Mouse (Mus musculus): ENCODE measurements around the gene Pask.
A peak's percentile ranks its signal among the peaks of the same experiment; 100 is the strongest.
"Not testable (repeated sequence)": the region's sequence is repeated elsewhere in the genome, so short reads cannot be mapped to it uniquely, and the experiment has no call there.

Pask gene

GRCm38 (mm10) chr1:93342648-93343503 lies at the start of gene Pask, which contains the start of gene Ppp1r7:
TSS of gene Pask (minus strand) at chr1:93343482.
TSS of gene Ppp1r7 (plus strand) at chr1:93342854.
- peak; percentile 90 for DNase-seq

GRCm38 (mm10) chr1:93388906-93389305 lies 45.6 kb upstream of the Pask start:
- no peak for DNase-seq

- DNase-seq = no peak
These were observed 43.9 kb upstream of the Pask start for GRCm38 (mm10) chr1:93387198-93387597.

- no peak for DNase-seq
These were observed 35.8 kb upstream of the Pask start for GRCm38 (mm10) chr1:93379117-93379516.

GRCm38 (mm10) chr1:93377307-93377706 lies 34.0 kb upstream of the Pask start:
- no peak for DNase-seq

- DNase-seq = no peak
These were observed 30.4 kb upstream of the Pask start, which contains the start of gene Ano7 for GRCm38 (mm10) chr1:93373665-93374064. TSS of gene Ano7 (plus strand) at chr1:93373930.

GRCm38 (mm10) chr1:93365641-93366040 lies 22.4 kb upstream of the Pask start:
- no peak for DNase-seq

GRCm38 (mm10) chr1:93362661-93363060 lies 19.4 kb upstream of the Pask start:
- DNase-seq = no peak

GRCm38 (mm10) chr1:93352724-93353123 lies 9.4 kb upstream of the Pask start:
- peak; percentile 42 for DNase-seq

GRCm38 (mm10) chr1:93349701-93350100 lies 6.4 kb upstream of the Pask start:
- no peak for DNase-seq

GRCm38 (mm10) chr1:93347176-93347575 lies 3.9 kb upstream of the Pask start:
- no peak for DNase-seq

GRCm38 (mm10) chr1:93343504-93344047 lies 294 bp upstream of the Pask start:
- DNase-seq = peak; percentile 91

- no peak for DNase-seq
These were observed 8.7 kb downstream of the Pask start for GRCm38 (mm10) chr1:93334621-93335020.

GRCm38 (mm10) chr1:93326446-93326845 lies 16.8 kb downstream of the Pask start:
- no peak for DNase-seq

- DNase-seq = no peak
These were observed 19.3 kb downstream of the Pask start for GRCm38 (mm10) chr1:93323973-93324372.

GRCm38 (mm10) chr1:93305581-93306337 lies 37.5 kb downstream of the Pask start, which contains the start of gene Mterf4:
TSS of gene Mterf4 (minus strand) at chr1:93305915.
- peak; percentile 82 for DNase-seq

- DNase-seq = no peak
These were observed 42.7 kb downstream of the Pask start for GRCm38 (mm10) chr1:93300578-93300977.

- DNase-seq = no peak
These were observed 43.5 kb downstream of the Pask start for GRCm38 (mm10) chr1:93299791-93300190.

- not testable (repeated sequence) for DNase-seq
These were observed 48.8 kb downstream of the Pask start for GRCm38 (mm10) chr1:93294491-93294890.

- no peak for DNase-seq
These were observed 51.3 kb downstream of the Pask start for GRCm38 (mm10) chr1:93292006-93292405.

- no peak for DNase-seq
These were observed 51.7 kb downstream of the Pask start for GRCm38 (mm10) chr1:93291591-93291990.

- DNase-seq = no peak
These were observed 52.3 kb downstream of the Pask start for GRCm38 (mm10) chr1:93290956-93291355.

GRCm38 (mm10) chr1:93289678-93290214 lies 53.5 kb downstream of the Pask start:
- DNase-seq = no peak
